Mouse (Mus musculus) hindbrain, embryonic 15.5 days (tissue): Measurements from ENCODE around the gene Sf3b3. TPM values are rescaled to one million over a fixed set of nuclear protein-coding genes. Genes with fewer than 3 reads are reported as not detected.

Source experiments
- ATAC-seq: fragments of 200-750 bp; cut with Nextera tagmentation; 2 replicates; pipeline ENCODE4 v1.8.0; 2017; ENCODE audit warnings: low read depth, moderate number of reproducible peaks, moderate TSS enrichment; ENCODE audit not compliant: low FRiP score
- H3K27ac ChIP-seq: fragments of 300-500 bp; sonication (generic); replicated peaks from 2 replicates; pipeline ENCODE4 v1.5.1; 2015; ENCODE audit warnings: mild to moderate bottlenecking, inconsistent platforms
- H3K27me3 ChIP-seq: fragments of 300-500 bp; sonication (generic); 2 replicates; pipeline ENCODE4 v1.6.1; 2015; ENCODE audit warnings: control low read depth, inconsistent platforms
- H3K36me3 ChIP-seq: fragments of 300-500 bp; sonication (generic); 2 replicates; pipeline ENCODE4 v1.6.1; 2015; ENCODE audit warnings: control low read depth, inconsistent platforms
- H3K4me1 ChIP-seq: fragments of 300-500 bp; sonication (generic); replicated peaks from 2 replicates; pipeline ENCODE4 v1.6.1; 2015; ENCODE audit warnings: control low read depth, inconsistent platforms
- H3K4me2 ChIP-seq: fragments of 300-500 bp; sonication (generic); 2 replicates; pipeline ENCODE4 v1.6.1; 2015; ENCODE audit warnings: moderate library complexity, mild to moderate bottlenecking, inconsistent platforms
- H3K4me3 ChIP-seq: fragments of 300-500 bp; sonication (generic); 2 replicates; pipeline ENCODE4 v1.5.1; 2015; ENCODE audit warnings: mild to moderate bottlenecking, inconsistent platforms
- H3K9ac ChIP-seq: fragments of 300-500 bp; sonication (generic); 2 replicates; pipeline ENCODE4 v1.6.1; 2015; ENCODE audit warnings: inconsistent platforms
- H3K9me3 ChIP-seq: fragments of 300-500 bp; sonication (generic); 2 replicates; pipeline ENCODE4 v1.6.1; 2016; ENCODE audit warnings: control low read depth, inconsistent platforms
- WGBS: fragments of 180-500 bp; shearing (Covaris S2); methylation state at CpG from one replicate; pipeline ENCODE4 v1.1.7; 2015; 5-methylcytosine and 5-hydroxymethylcytosine counted together
- polyA plus RNA-seq: library from polyadenylated mRNA; unstranded; fragments of >200 nt; fragmentation: Nextera tagmentation; extraction: Ambion mirVana; gene quantifications from 2 replicates; pipeline ENCODE4 v1.2.1, GENCODE M21; 2015

Gene Sf3b3
- polyA plus RNA-seq: 90.7 and 94.2 TPM in 2 replicates

GRCm38 (mm10) chr8:110846405-110847170, at the start of gene Sf3b3, which contains the start of gene Cog4:
Gene Sf3b3 (minus strand): TSS chr8:110846787.
Gene Cog4 (plus strand): TSS chr8:110846600.
- Histone ChIP-seq H3K4me2 (peak within 1 kb of the TSS; percentile 90), H3K36me3 (peaks cover 45% of the 10 kb centered on the region), H3K9ac (peak within 1 kb of the TSS; percentile 95), H3K9me3 (no peaks in the 10 kb centered on the region), H3K4me1 (peaks cover 30% of the 10 kb centered on the region), H3K27ac (peak within 1 kb of the TSS; percentile 92), H3K27me3 (no peaks in the 10 kb centered on the region), H3K4me3 (peak within 1 kb of the TSS; percentile 82)
- under 1% methylated on average over 53 of the region's 53 CpGs for WGBS
- ATAC-seq: peak; percentile 89

GRCm38 (mm10) chr8:110895812-110896211, 49.2 kb upstream of the Sf3b3 start:
- H3K9me3 ChIP-seq: no peaks in the 10 kb centered on the region
- no peak overlapping the region for H3K4me3 ChIP-seq
- no peak overlapping the region for H3K27ac ChIP-seq
- no peaks in the 10 kb centered on the region for H3K4me1 ChIP-seq
- no peaks in the 10 kb centered on the region for H3K27me3 ChIP-seq
- H3K36me3 ChIP-seq: peaks cover 7% of the 10 kb centered on the region; the same call in 1 of the 2 replicates
- no peak for ATAC-seq
- H3K4me2 ChIP-seq: no peak overlapping the region
- 94% methylated on average over 13 of the region's 13 CpGs for WGBS
- no peak overlapping the region for H3K9ac ChIP-seq

- H3K4me3 ChIP-seq: no peak overlapping the region
- H3K27me3 ChIP-seq: no peaks in the 10 kb centered on the region
- H3K9ac ChIP-seq: no peak overlapping the region
- peaks cover 7% of the 10 kb centered on the region; the same call in 1 of the 2 replicates for H3K36me3 ChIP-seq
- no peak overlapping the region for H3K4me2 ChIP-seq
- no peak for ATAC-seq
- no peaks in the 10 kb centered on the region for H3K4me1 ChIP-seq
- H3K9me3 ChIP-seq: no peaks in the 10 kb centered on the region
- H3K27ac ChIP-seq: no peak overlapping the region
- 80% methylated on average over 5 of the region's 9 CpGs for WGBS
Observed at GRCm38 (mm10) chr8:110895254-110895653, 48.7 kb upstream of the Sf3b3 start.

GRCm38 (mm10) chr8:110894851-110895250, 48.3 kb upstream of the Sf3b3 start:
- Histone ChIP-seq H3K4me3 (no peak overlapping the region), H3K9me3 (no peaks in the 10 kb centered on the region), H3K4me2 (no peak overlapping the region), H3K27ac (no peak overlapping the region), H3K9ac (no peak overlapping the region), H3K36me3 (peaks cover 7% of the 10 kb centered on the region; the same call in 1 of the 2 replicates), H3K4me1 (no peaks in the 10 kb centered on the region), H3K27me3 (no peaks in the 10 kb centered on the region)
- ATAC-seq: no peak
- 92% methylated on average over 10 of the region's 10 CpGs for WGBS

- no peaks in the 10 kb centered on the region; the same call in 1 of the 2 replicates for H3K36me3 ChIP-seq
Observed at GRCm38 (mm10) chr8:110892913-110893312, 46.3 kb upstream of the Sf3b3 start.

GRCm38 (mm10) chr8:110892040-110892439, 45.5 kb upstream of the Sf3b3 start:
- no peak overlapping the region for H3K4me3 ChIP-seq
- ATAC-seq: no peak
- no peaks in the 10 kb centered on the region for H3K27me3 ChIP-seq
- WGBS: 94% methylated on average over 7 of the region's 7 CpGs
- H3K4me2 ChIP-seq: no peak overlapping the region
- no peak overlapping the region for H3K9ac ChIP-seq
- no peak overlapping the region for H3K27ac ChIP-seq
- no peaks in the 10 kb centered on the region for H3K4me1 ChIP-seq
- no peaks in the 10 kb centered on the region; the same call in 1 of the 2 replicates for H3K36me3 ChIP-seq
- no peaks in the 10 kb centered on the region for H3K9me3 ChIP-seq

More at GRCm38 (mm10) chr8:110892913-110893312, 46.3 kb upstream of the Sf3b3 start:
- no peak overlapping the region for H3K9ac ChIP-seq
- ATAC-seq: no peak
- H3K4me1 ChIP-seq: no peaks in the 10 kb centered on the region
- no peaks in the 10 kb centered on the region for H3K27me3 ChIP-seq
- H3K4me2 ChIP-seq: no peak overlapping the region
- H3K4me3 ChIP-seq: no peak overlapping the region
- 88% methylated on average over 2 of the region's 2 CpGs for WGBS
- H3K9me3 ChIP-seq: no peaks in the 10 kb centered on the region
- H3K27ac ChIP-seq: no peak overlapping the region

- ATAC-seq: no peak
- WGBS: 77% methylated on average over 12 of the region's 12 CpGs
Observed at GRCm38 (mm10) chr8:110889904-110890470, 43.4 kb upstream of the Sf3b3 start.

GRCm38 (mm10) chr8:110888860-110889259, 42.3 kb upstream of the Sf3b3 start:
- Histone ChIP-seq H3K27ac (no peak overlapping the region), H3K4me1 (no peaks in the 10 kb centered on the region), H3K36me3 (peaks cover 10% of the 10 kb centered on the region), H3K27me3 (no peaks in the 10 kb centered on the region), H3K9ac (no peak overlapping the region), H3K4me2 (no peak overlapping the region), H3K9me3 (no peaks in the 10 kb centered on the region), H3K4me3 (no peak overlapping the region)
- no peak for ATAC-seq
- WGBS: 92% methylated on average over 16 of the region's 16 CpGs

More at GRCm38 (mm10) chr8:110889904-110890470, 43.4 kb upstream of the Sf3b3 start:
- Histone ChIP-seq H3K4me3 (no peak overlapping the region), H3K4me2 (no peak overlapping the region), H3K27me3 (no peaks in the 10 kb centered on the region), H3K36me3 (no peaks in the 10 kb centered on the region; the same call in 1 of the 2 replicates), H3K9ac (no peak overlapping the region), H3K9me3 (no peaks in the 10 kb centered on the region), H3K27ac (no peak overlapping the region), H3K4me1 (no peaks in the 10 kb centered on the region)

GRCm38 (mm10) chr8:110888441-110888840, 41.9 kb upstream of the Sf3b3 start:
- no peaks in the 10 kb centered on the region for H3K4me1 ChIP-seq
- H3K9me3 ChIP-seq: no peaks in the 10 kb centered on the region
- no peaks in the 10 kb centered on the region for H3K27me3 ChIP-seq
- WGBS: 94% methylated on average over 8 of the region's 8 CpGs
- peaks cover 14% of the 10 kb centered on the region for H3K36me3 ChIP-seq
- H3K4me3 ChIP-seq: no peak overlapping the region
- no peak overlapping the region for H3K27ac ChIP-seq
- no peak overlapping the region for H3K9ac ChIP-seq
- no peak overlapping the region for H3K4me2 ChIP-seq
- ATAC-seq: no peak

- WGBS: 92% methylated on average over 10 of the region's 10 CpGs
- Histone ChIP-seq H3K9me3 (no peaks in the 10 kb centered on the region), H3K27me3 (no peaks in the 10 kb centered on the region), H3K4me2 (no peak overlapping the region), H3K36me3 (peaks cover 23% of the 10 kb centered on the region), H3K4me3 (no peak overlapping the region), H3K4me1 (no peaks in the 10 kb centered on the region), H3K27ac (no peak overlapping the region), H3K9ac (no peak overlapping the region)
- ATAC-seq: no peak
Observed at GRCm38 (mm10) chr8:110887551-110887950, 41.0 kb upstream of the Sf3b3 start.

GRCm38 (mm10) chr8:110886634-110887033, 40.0 kb upstream of the Sf3b3 start:
- no peak overlapping the region for H3K27ac ChIP-seq
- no peaks in the 10 kb centered on the region for H3K9me3 ChIP-seq
- H3K4me3 ChIP-seq: no peak overlapping the region
- no peaks in the 10 kb centered on the region for H3K27me3 ChIP-seq
- H3K4me2 ChIP-seq: no peak overlapping the region
- WGBS: 92% methylated on average over 3 of the region's 3 CpGs
- H3K36me3 ChIP-seq: peaks cover 32% of the 10 kb centered on the region
- no peak for ATAC-seq
- no peak overlapping the region for H3K9ac ChIP-seq
- no peaks in the 10 kb centered on the region for H3K4me1 ChIP-seq

- WGBS: 97% methylated on average over 18 of the region's 18 CpGs
- no peak overlapping the region for H3K4me2 ChIP-seq
- H3K9ac ChIP-seq: no peak overlapping the region
- H3K9me3 ChIP-seq: no peaks in the 10 kb centered on the region
- H3K27me3 ChIP-seq: no peaks in the 10 kb centered on the region
- no peaks in the 10 kb centered on the region for H3K4me1 ChIP-seq
- H3K36me3 ChIP-seq: peaks cover 55% of the 10 kb centered on the region
- no peak overlapping the region for H3K27ac ChIP-seq
- H3K4me3 ChIP-seq: no peak overlapping the region
- ATAC-seq: no peak
Observed at GRCm38 (mm10) chr8:110883824-110884223, 37.2 kb upstream of the Sf3b3 start.
